Mouse (Mus musculus) thymus, adult 2 months (tissue): ENCODE measurements around the gene Zswim7. TPM values are rescaled to one million over a fixed set of nuclear protein-coding genes. Genes with fewer than 3 reads are reported as not detected.
"Not testable (repeated sequence)": the region's sequence is repeated elsewhere in the genome, so short reads cannot be mapped to it uniquely, and the experiment has no call there.

ENCODE experiments used
- DNase-seq: peaks from one replicate; pipeline ENCODE4 v3.0.0; 2021
- H3K27ac ChIP-seq: fragments of 200-500 bp; 2 replicates; pipeline ENCODE4 v1.5.1; 2012; ENCODE audit warnings: low read length, control low read depth; ENCODE audit not compliant: control insufficient read depth, insufficient read depth
- H3K27me3 ChIP-seq: fragments of 200-500 bp; 2 replicates; pipeline ENCODE4 v1.6.1; 2012; ENCODE audit warnings: mild to moderate bottlenecking, low read length, moderate library complexity, mixed read lengths; ENCODE audit not compliant: control insufficient read depth, insufficient read depth
- H3K36me3 ChIP-seq: fragments of 200-500 bp; 2 replicates; pipeline ENCODE4 v1.6.1; 2012; ENCODE audit warnings: mild to moderate bottlenecking, low read length, moderate library complexity; ENCODE audit not compliant: control insufficient read depth, insufficient read depth
- H3K4me1 ChIP-seq: fragments of 200-500 bp; replicated peaks from 2 replicates; pipeline ENCODE4 v1.6.1; 2012; ENCODE audit warnings: low read length; ENCODE audit not compliant: control insufficient read depth, insufficient read depth
- H3K4me3 ChIP-seq: fragments of 200-500 bp; 2 replicates; pipeline ENCODE4 v1.5.1; 2012; ENCODE audit warnings: mild to moderate bottlenecking, low read length, control low read depth, moderate library complexity; ENCODE audit not compliant: control insufficient read depth, insufficient read depth
- CTCF ChIP-seq: fragments of 200-500 bp; IDR thresholded peaks from 2 replicates; pipeline ENCODE4 v1.5.1; 2012; ENCODE audit warnings: mild to moderate bottlenecking, control low read depth, low read length, moderate library complexity, borderline replicate concordance; ENCODE audit not compliant: control insufficient read depth, poor library complexity, insufficient read depth; ENCODE audit errors: extremely low read depth
- POLR2A ChIP-seq: fragments of 200-500 bp; IDR thresholded peaks from 2 replicates; pipeline ENCODE4 v1.6.1; 2012; ENCODE audit warnings: mild to moderate bottlenecking, low read length, control low read depth, moderate library complexity; ENCODE audit not compliant: control insufficient read depth, poor library complexity, insufficient read depth; ENCODE audit errors: extremely low read depth
- whole genome bisulfite sequencing: fragments of 180-500 bp; shearing (Covaris S2); methylation state at CpG from one replicate; pipeline ENCODE4 v1.1.7; 2018; 5-methylcytosine and 5-hydroxymethylcytosine counted together
- polyA plus RNA-seq: library from polyadenylated mRNA; depleted of rRNA; stranded (reverse); fragments of >200 nt; gene quantifications from 2 replicates; pipeline ENCODE4 v1.2.3, GENCODE M21; 2012

Gene Zswim7
- polyA plus RNA-seq, 1 experiment, result 8.2 TPM

- no peaks in the 10 kb centered on the region for H3K4me1 ChIP-seq
- H3K27ac ChIP-seq, result no peak overlapping the region
- no peak for DNase-seq
- no peak overlapping the region for H3K4me3 ChIP-seq
- H3K27me3 ChIP-seq, result no peaks in the 10 kb centered on the region
- WGBS, result 92% methylated on average over 2 of the region's 2 CpGs
- TF ChIP-seq CTCF (no peak), POLR2A (no peak)
- no peaks in the 10 kb centered on the region for H3K36me3 ChIP-seq
Observed at GRCm38 (mm10) chr11:62305866-62306265, 24.7 kb upstream of the Zswim7 start.

DNA sequence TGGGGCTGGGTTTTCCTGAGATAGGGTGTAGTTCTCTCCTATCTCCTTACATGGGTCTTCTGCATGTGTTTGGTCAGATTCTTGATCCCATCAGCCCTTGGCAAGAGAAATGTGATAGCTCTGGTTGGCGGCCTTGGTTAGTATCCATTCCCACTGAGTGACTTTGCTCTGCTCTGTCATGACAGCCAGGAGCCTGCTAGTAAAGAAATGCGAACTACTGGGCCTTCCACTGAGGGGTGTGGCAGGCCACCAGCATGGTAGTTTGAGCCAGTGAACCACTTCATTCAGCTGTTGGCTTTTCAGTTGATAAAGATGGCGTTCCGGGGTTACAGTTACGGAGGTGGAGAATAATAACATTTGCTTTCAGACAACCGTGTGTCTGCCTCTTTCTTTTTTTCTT, 17.7 kb upstream of the Zswim7 start:
- Histone ChIP-seq H3K27ac (no peak overlapping the region), H3K4me1 (no peaks in the 10 kb centered on the region), H3K4me3 (no peak overlapping the region), H3K27me3 (no peaks in the 10 kb centered on the region), H3K36me3 (no peaks in the 10 kb centered on the region)
- 97% methylated on average over 6 of the region's 6 CpGs for WGBS
- DNase-seq, result no peak
- TF ChIP-seq CTCF, result no peak
- TF ChIP-seq POLR2A, result no peak

DNA sequence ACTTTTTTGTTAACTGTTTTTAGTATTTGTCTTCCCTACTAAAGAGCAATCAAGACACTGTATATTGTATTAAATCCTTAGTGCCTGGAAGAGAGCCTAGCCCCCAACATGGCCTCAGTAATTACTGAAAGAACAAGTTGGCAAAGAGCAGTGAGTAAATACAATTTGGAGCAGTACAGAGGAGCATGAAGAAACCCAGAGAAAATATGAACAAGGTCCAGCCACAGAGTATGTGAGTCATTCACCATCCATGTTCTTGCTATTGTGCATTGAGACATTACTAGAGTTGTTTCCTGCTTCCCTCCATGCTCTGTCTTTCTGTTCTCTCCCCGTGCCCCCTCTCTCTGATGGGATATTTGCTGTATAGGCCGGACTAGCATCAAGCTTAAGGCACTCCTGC, 12.9 kb upstream of the Zswim7 start:
- Histone ChIP-seq H3K27me3 (no peaks in the 10 kb centered on the region), H3K4me3 (no peak overlapping the region), H3K27ac (no peak overlapping the region), H3K36me3 (no peaks in the 10 kb centered on the region), H3K4me1 (no peaks in the 10 kb centered on the region)
- DNase-seq, result no peak
- TF ChIP-seq CTCF (no peak), POLR2A (no peak)
- 98% methylated on average over 2 of the region's 2 CpGs for WGBS

- Histone ChIP-seq H3K27me3 (no peaks in the 10 kb centered on the region), H3K27ac (no peak overlapping the region), H3K4me1 (no peaks in the 10 kb centered on the region), H3K36me3 (no peaks in the 10 kb centered on the region; the same call in 1 of the 2 replicates), H3K4me3 (no peak overlapping the region)
- WGBS, result 100% methylated on average over 1 of the region's 1 CpGs
- DNase-seq, result no peak
- TF ChIP-seq CTCF (no peak), POLR2A (no peak)
Observed at GRCm38 (mm10) chr11:62287700-62288099, 6.5 kb upstream of the Zswim7 start.

DNA sequence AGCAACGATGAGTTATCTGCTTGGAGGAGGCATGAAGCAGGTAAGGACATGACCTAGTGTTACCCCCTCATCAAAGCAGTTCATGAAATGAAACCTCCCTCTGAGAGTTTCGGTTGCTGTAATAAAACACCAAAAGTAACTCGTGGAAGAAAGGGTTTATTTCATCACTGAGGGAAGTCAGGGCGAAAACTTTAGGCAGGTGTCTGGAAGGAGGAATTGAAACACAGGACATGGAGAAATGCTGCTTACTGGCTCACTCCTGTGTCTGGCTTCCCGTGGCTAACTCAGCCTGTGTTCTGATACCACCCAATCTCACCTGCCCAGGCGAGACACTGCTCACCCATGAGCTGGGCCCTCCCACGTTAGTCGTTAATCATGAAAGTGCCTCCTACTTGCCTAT, 3.8 kb upstream of the Zswim7 start:
- no peaks in the 10 kb centered on the region; the same call in 1 of the 2 replicates for H3K36me3 ChIP-seq
- TF ChIP-seq CTCF (no peak), POLR2A (no peak)
- H3K4me1 ChIP-seq, result peaks cover 2% of the 10 kb centered on the region; the same call in 1 of the 2 replicates
- H3K4me3 ChIP-seq, result no peak overlapping the region
- DNase-seq, result no peak
- H3K27ac ChIP-seq, result no peak overlapping the region
- WGBS, result 92% methylated on average over 8 of the region's 8 CpGs
- H3K27me3 ChIP-seq, result no peaks in the 10 kb centered on the region

DNA sequence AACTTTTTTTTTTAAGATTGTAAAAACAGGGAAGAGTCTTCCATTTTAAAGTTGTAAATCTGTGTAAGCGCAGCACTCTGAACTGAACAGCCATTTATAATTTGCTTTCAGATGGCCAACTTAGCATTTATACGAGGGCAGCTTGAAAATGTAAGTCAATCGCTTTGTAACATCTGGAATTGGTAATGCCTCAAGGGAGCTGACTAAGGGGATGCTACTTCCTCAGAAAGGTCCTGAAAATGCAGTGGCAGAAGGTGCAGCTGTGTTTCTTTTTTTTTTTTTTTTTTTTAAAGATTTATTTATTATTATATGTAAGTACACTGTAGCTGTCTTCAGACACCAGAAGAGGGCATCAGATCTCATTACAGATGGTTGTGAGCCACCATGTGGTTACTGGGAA, 2.8 kb upstream of the Zswim7 start:
- not testable (repeated sequence) for H3K4me1 ChIP-seq, H3K4me3 ChIP-seq, DNase-seq, H3K27me3 ChIP-seq, H3K36me3 ChIP-seq, H3K27ac ChIP-seq
- WGBS, result 96% methylated on average over 3 of the region's 3 CpGs

- H3K27ac ChIP-seq, result no peak overlapping the region
- H3K27me3 ChIP-seq, result no peaks in the 10 kb centered on the region
- DNase-seq, result no peak
- H3K4me3 ChIP-seq, result peak overlapping the region; percentile 87
- no peaks in the 10 kb centered on the region; the same call in 1 of the 2 replicates for H3K36me3 ChIP-seq
- WGBS, result 1% methylated on average over 54 of the region's 57 CpGs
- TF ChIP-seq POLR2A (no peak), CTCF (no peak)
- peaks cover 2% of the 10 kb centered on the region; the same call in 1 of the 2 replicates for H3K4me1 ChIP-seq
Observed at GRCm38 (mm10) chr11:62281601-62281997, 424 bp upstream of the Zswim7 start.

GRCm38 (mm10) chr11:62278027-62278426, 3.1 kb downstream of the Zswim7 start:
- peak; percentile 73 for DNase-seq
- Histone ChIP-seq H3K4me3 (no peak overlapping the region), H3K36me3 (no peaks in the 10 kb centered on the region), H3K27me3 (no peaks in the 10 kb centered on the region), H3K4me1 (peaks cover 2% of the 10 kb centered on the region; the same call in 1 of the 2 replicates), H3K27ac (no peak overlapping the region)
- TF ChIP-seq POLR2A, result no peak
- TF ChIP-seq CTCF, result peak; percentile 41; the same call in 1 of the 2 replicates
- WGBS, result 16% methylated on average over 5 of the region's 5 CpGs
